Mouse (Mus musculus) MEL (cell line): Measurements from ENCODE around the gene Mgp. TPM values are rescaled to one million over a fixed set of nuclear protein-coding genes. Genes with fewer than 3 reads are reported as not detected.

Source experiments
- DNase-seq: peaks from one replicate; pipeline ENCODE4 v3.0.0; 2011; ENCODE audit warnings: low read depth, low spot score
- H3K27ac ChIP-seq: 2 replicates; pipeline ENCODE4 v1.5.1; 2012; ENCODE audit warnings: low read depth, mild to moderate bottlenecking, control low read depth, low read length, moderate library complexity; ENCODE audit not compliant: control insufficient read depth
- H3K27me3 ChIP-seq, 2 experiments: fragments of 150-350 bp in 1 of 2; sonication (generic) in 1 of 2; 2 replicates each; pipeline ENCODE4 v1.6.1; 2012; ENCODE audit warnings: low read length in 2 of 2, mild to moderate bottlenecking in 2 of 2, improper control_type of control experiment in 1 of 2, moderate library complexity in 1 of 2; ENCODE audit not compliant: insufficient read depth in 2 of 2, control insufficient read depth in 1 of 2
- H3K36me3 ChIP-seq, 2 experiments: 2 replicates each; pipeline ENCODE4 v1.6.1; 2012 to 2014; ENCODE audit warnings: low read length in 2 of 2, improper control_type of control experiment in 1 of 2, inconsistent platforms in 1 of 2, mild to moderate bottlenecking in 1 of 2; ENCODE audit not compliant: insufficient read depth in 2 of 2, control insufficient read depth in 1 of 2
- H3K4me1 ChIP-seq, 2 experiments: fragments of 150-350 bp in 1 of 2; sonication (generic) in 1 of 2; 2 replicates each; pipeline ENCODE4 v1.6.1; 2012; ENCODE audit warnings: low read length in 2 of 2, improper control_type of control experiment in 1 of 2, mild to moderate bottlenecking in 1 of 2; ENCODE audit not compliant: insufficient read depth in 2 of 2, control insufficient read depth in 1 of 2
- H3K4me3 ChIP-seq, 2 experiments: fragments of 150-350 bp in 1 of 2; sonication (generic) in 1 of 2; 2 replicates each; pipeline ENCODE4 v1.5.1; 2012; ENCODE audit warnings: low read depth in 2 of 2, low read length in 2 of 2, mild to moderate bottlenecking in 2 of 2, moderate library complexity in 2 of 2, control low read depth in 1 of 2, improper control_type of control experiment in 1 of 2; ENCODE audit not compliant: control insufficient read depth in 1 of 2, insufficient read depth in 1 of 2
- H3K79me2 ChIP-seq: 2 replicates; pipeline ENCODE4 v1.6.1; 2012; ENCODE audit warnings: mild to moderate bottlenecking, low read length, moderate library complexity; ENCODE audit not compliant: control insufficient read depth, poor library complexity, insufficient read depth
- H3K9ac ChIP-seq: 2 replicates; pipeline ENCODE4 v1.6.1; 2012; ENCODE audit warnings: low read depth, mild to moderate bottlenecking, control low read depth, low read length, moderate library complexity; ENCODE audit not compliant: control insufficient read depth, poor library complexity, severe bottlenecking
- H3K9me3 ChIP-seq: fragments of 150-350 bp; sonication (generic); replicated peaks from 2 replicates; pipeline ENCODE4 v1.6.1; 2012; ENCODE audit warnings: mild to moderate bottlenecking, low read length, improper control_type of control experiment, moderate library complexity; ENCODE audit not compliant: insufficient read depth
- CHD2 ChIP-seq: IDR thresholded peaks from 2 replicates; pipeline ENCODE4 v1.6.1; 2011; ENCODE audit warnings: low read length, improper control_type of control experiment
- CTCF ChIP-seq, 3 experiments: IDR thresholded peaks in 2 of 3; conservative IDR thresholded peaks in 1 of 3; 2 replicates each; pipeline ENCODE4 v1.5.1; 2011 to 2012; ENCODE audit warnings: low read length in 3 of 3, low read depth in 2 of 3, mild to moderate bottlenecking in 2 of 3, improper control_type of control experiment in 1 of 3, inconsistent platforms in 1 of 3, mixed read lengths in 1 of 3, moderate library complexity in 1 of 3; ENCODE audit not compliant: control insufficient read depth in 1 of 3, insufficient read depth in 1 of 3, poor library complexity in 1 of 3, severe bottlenecking in 1 of 3
- E2F4 ChIP-seq: IDR thresholded peaks from 2 replicates; pipeline ENCODE4 v1.6.1; 2011; ENCODE audit warnings: low read depth, low read length, improper control_type of control experiment, borderline replicate concordance
- ELF1 ChIP-seq: IDR thresholded peaks from 2 replicates; pipeline ENCODE4 v1.6.1; 2014; ENCODE audit warnings: low read depth, mild to moderate bottlenecking, inconsistent platforms, low read length, improper control_type of control experiment, moderate library complexity
- ETS1 ChIP-seq: IDR thresholded peaks from 2 replicates; pipeline ENCODE4 v1.6.1; 2012; ENCODE audit warnings: low read depth, mild to moderate bottlenecking, inconsistent platforms, low read length, improper control_type of control experiment, moderate library complexity
- KAT2A ChIP-seq: conservative IDR thresholded peaks from 2 replicates; pipeline ENCODE4 v1.6.1; 2012; ENCODE audit warnings: low read depth, low read length, improper control_type of control experiment, inconsistent platforms
- MAFK ChIP-seq: IDR thresholded peaks from 2 replicates; pipeline ENCODE4 v1.6.1; 2011; ENCODE audit warnings: low read depth, mild to moderate bottlenecking, low read length, improper control_type of control experiment, borderline replicate concordance
- MAZ ChIP-seq: IDR thresholded peaks from 2 replicates; pipeline ENCODE4 v1.6.1; 2012; ENCODE audit warnings: low read depth, mild to moderate bottlenecking, inconsistent platforms, low read length, improper control_type of control experiment
- MYB ChIP-seq: IDR thresholded peaks from 2 replicates; pipeline ENCODE4 v1.6.1; 2011; ENCODE audit warnings: mild to moderate bottlenecking, low read depth, low read length, improper control_type of control experiment
- NELFE ChIP-seq: IDR thresholded peaks from 2 replicates; pipeline ENCODE4 v1.6.1; 2011; ENCODE audit warnings: low read depth, low read length, improper control_type of control experiment
- NRF1 ChIP-seq: IDR thresholded peaks from 2 replicates; pipeline ENCODE4 v1.6.1; 2014; ENCODE audit warnings: low read depth, mild to moderate bottlenecking, inconsistent platforms, low read length, improper control_type of control experiment, moderate library complexity; ENCODE audit not compliant: poor library complexity, insufficient read depth, severe bottlenecking
- POLR2A ChIP-seq, 2 experiments: IDR thresholded peaks; 2 replicates each; pipeline ENCODE4 v1.6.1; 2011 to 2012; ENCODE audit warnings: low read length in 2 of 2, mild to moderate bottlenecking in 2 of 2, control low read depth in 1 of 2, improper control_type of control experiment in 1 of 2, low read depth in 1 of 2, moderate library complexity in 1 of 2; ENCODE audit not compliant: control insufficient read depth in 1 of 2, insufficient read depth in 1 of 2, poor library complexity in 1 of 2
- POLR2AphosphoS2 ChIP-seq: IDR thresholded peaks from 2 replicates; pipeline ENCODE4 v1.6.1; 2011; ENCODE audit warnings: low read length, improper control_type of control experiment
- POLR2AphosphoS5 ChIP-seq: IDR thresholded peaks from 2 replicates; pipeline ENCODE4 v1.6.1; 2012; ENCODE audit warnings: low read depth, borderline replicate concordance, mild to moderate bottlenecking, inconsistent platforms, low read length, moderate library complexity, mixed read lengths
- RAD21 ChIP-seq: IDR thresholded peaks from 2 replicates; pipeline ENCODE4 v1.6.1; 2011; ENCODE audit warnings: mild to moderate bottlenecking, low read depth, low read length, improper control_type of control experiment
- TCF12 ChIP-seq: IDR thresholded peaks from 2 replicates; pipeline ENCODE4 v1.6.1; 2014; ENCODE audit warnings: low read depth, mild to moderate bottlenecking, inconsistent platforms, low read length, improper control_type of control experiment, moderate library complexity
- UBTF ChIP-seq: IDR thresholded peaks from 2 replicates; pipeline ENCODE4 v1.6.1; 2012; ENCODE audit warnings: low read depth, mild to moderate bottlenecking, inconsistent platforms, low read length, improper control_type of control experiment, moderate library complexity, borderline replicate concordance; ENCODE audit not compliant: insufficient read depth
- ZMIZ1 ChIP-seq: IDR thresholded peaks from 2 replicates; pipeline ENCODE4 v1.6.1; 2012; ENCODE audit warnings: low read depth, mild to moderate bottlenecking, inconsistent platforms, low read length, improper control_type of control experiment, moderate library complexity
- ZNF384 ChIP-seq: IDR thresholded peaks from 2 replicates; pipeline ENCODE4 v1.6.1; 2012; ENCODE audit warnings: low read depth, mild to moderate bottlenecking, inconsistent platforms, low read length, improper control_type of control experiment
- polyA plus RNA-seq, 2 experiments: library from polyadenylated mRNA; stranded (reverse) in 1 of 2; unstranded in 1 of 2; fragments of >175 nt in 1 of 2; fragments of >200 nt in 1 of 2; gene quantifications; 2 replicates each; pipeline versions ENCODE4 v1.2.1 to v1.2.4; 2012; ENCODE audit warnings: low replicate concordance in 2 of 2, low read depth in 1 of 2; ENCODE audit not compliant: insufficient read length in 2 of 2, insufficient read depth in 1 of 2, missing spikeins in 1 of 2
- total RNA-seq: library from RNA; depleted of rRNA; stranded (reverse); fragments of 300-350 nt; gene quantifications from 2 replicates; pipeline ENCODE4 v1.2.3, GENCODE M21; 2012

Mgp gene
- total and polyA plus RNA-seq, 3 experiments: not detected

DNA sequence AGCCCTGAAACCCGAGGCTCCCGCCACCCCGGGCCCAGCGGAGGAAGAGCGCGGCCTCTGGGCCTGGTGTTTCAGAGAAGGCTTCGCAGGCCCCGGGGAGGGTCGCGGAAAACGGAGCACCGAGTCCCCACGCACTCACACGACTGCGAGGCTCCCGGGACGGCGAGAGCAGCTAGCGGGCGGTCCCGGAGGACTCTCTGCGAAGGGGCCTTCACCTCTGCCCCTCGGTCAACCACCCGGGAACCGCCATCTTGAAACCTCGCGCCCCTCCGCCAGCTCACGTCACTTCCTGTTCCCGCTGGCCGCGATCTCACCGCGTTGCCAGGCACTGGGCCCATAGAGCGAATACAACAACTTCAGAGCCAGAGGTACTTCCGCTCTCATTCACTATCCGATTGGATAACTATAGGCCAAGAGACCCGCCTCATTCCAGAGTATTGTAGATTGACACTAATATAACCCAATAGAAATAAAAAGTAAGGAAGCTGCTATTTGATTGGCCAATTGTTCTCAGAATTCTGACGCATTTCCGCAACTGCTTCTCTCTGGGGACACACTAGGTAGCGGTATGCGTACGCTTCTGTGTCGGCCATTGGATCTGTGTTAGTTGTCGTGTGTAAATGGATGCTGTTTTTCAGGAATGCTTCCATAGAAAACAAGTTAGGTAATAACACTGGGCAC, 47.6 kb downstream of the Mgp start, which contains the start of gene Wbp11 (continued):
- TF ChIP-seq NRF1: peak; percentile 39; the same call in 1 of the 2 replicates
- peak; percentile 27; the same call in 1 of the 2 replicates for TF ChIP-seq TCF12
- TF ChIP-seq CHD2: peak; percentile 90
- TF ChIP-seq MAZ: no peak
- TF ChIP-seq KAT2A: peak; percentile 81
- peak; percentile 95 for TF ChIP-seq NELFE
- TF ChIP-seq CTCF (IDR thresholded peaks at IDR 0.05 in 2 of 3, conservative IDR thresholded peaks at IDR 0.05 in 1 of 3; ENCODE audit: control insufficient read depth in 1 of 3, insufficient read depth in 1 of 3, low read depth in 2 of 3, low read length in 3 of 3, poor library complexity in 1 of 3, severe bottlenecking in 1 of 3): no peak
- peak; percentile 86 for TF ChIP-seq ELF1
- peak; percentile 99 for TF ChIP-seq POLR2AphosphoS2
- TF ChIP-seq MYB: no peak
- no peak for TF ChIP-seq ZNF384
- TF ChIP-seq POLR2A (IDR thresholded peaks at IDR 0.05; ENCODE audit: control insufficient read depth in 1 of 2, insufficient read depth in 1 of 2, low read depth in 1 of 2, low read length in 2 of 2, poor library complexity in 1 of 2): peak; percentile 73 to 97
- peak; percentile 37; the same call in 1 of the 2 replicates for TF ChIP-seq POLR2AphosphoS5
- no peak for TF ChIP-seq RAD21
- peak; percentile 96 for TF ChIP-seq ZMIZ1
- TF ChIP-seq E2F4: peak; percentile 28; the same call in 1 of the 2 replicates
- TF ChIP-seq UBTF: no peak
- no peak for TF ChIP-seq MAFK

DNA sequence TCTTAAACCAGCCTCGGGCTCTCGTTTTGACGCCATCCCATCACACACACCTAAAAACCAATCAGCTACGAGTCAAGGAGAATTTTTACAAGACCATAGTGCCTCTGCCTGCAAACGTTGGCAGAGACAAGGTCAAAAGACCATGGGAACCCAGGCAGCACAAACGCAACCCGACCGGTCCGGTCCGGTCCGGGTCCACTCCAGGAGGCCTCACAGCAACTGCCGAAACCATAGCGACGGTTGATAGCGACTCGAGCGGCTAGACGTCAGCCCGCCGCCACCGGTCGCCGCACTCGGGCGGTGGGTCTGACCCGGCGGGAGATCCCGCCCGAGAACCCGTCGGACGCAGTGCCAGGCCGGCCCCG, 48.1 kb downstream of the Mgp start, which contains the start of gene BC049715:
Gene BC049715, plus strand, starts transcription at position 111 of the 365 bp plus-strand sequence.
- TF ChIP-seq ZMIZ1: no peak
- TF ChIP-seq, all 39 proteins: peak for 0
- Histone ChIP-seq H3K79me2 (peaks cover 24% of the 10 kb centered on the region), H3K27me3 (no peaks in the 10 kb centered on the region), H3K9me3 (no peaks in the 10 kb centered on the region), H3K36me3 (peaks cover 11% of the 10 kb centered on the region in 2 experiments), H3K4me3 (peak within 1 kb of the TSS; percentile 79 to 95), H3K4me1 (peaks cover 3% of the 10 kb centered on the region in 2 experiments; a peak in 3 of 4 replicates), H3K27ac (peak within 1 kb of the TSS; percentile 99), H3K9ac (peak within 1 kb of the TSS; percentile 99)
- DNase-seq: no peak

DNA sequence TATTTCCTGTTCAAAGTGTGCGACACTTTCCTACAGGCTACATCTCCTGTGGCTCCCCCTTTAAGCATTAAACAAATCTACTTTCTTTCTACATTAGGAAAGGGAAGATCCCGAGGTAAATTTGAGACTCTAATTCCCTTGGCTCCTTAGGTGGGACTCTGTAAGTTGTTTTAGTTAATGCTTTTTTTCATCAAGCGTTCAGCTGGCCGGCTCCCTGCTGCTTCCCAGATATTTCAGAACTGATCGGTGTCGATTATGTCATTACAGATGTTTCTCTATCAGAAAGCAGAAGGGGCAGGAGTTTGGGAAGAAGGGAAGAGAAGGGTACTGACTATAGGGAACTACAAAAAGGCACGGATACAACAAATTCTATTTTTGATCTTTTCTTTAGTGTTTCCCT, 48.5 kb downstream of the Mgp start:
- TF ChIP-seq TCF12 (no peak), ETS1 (0 out of 2 replicates have a peak, but pooled peaks have one; percentile 34)
- peak overlapping the region; percentile 70 to 95 for H3K4me3 ChIP-seq
- peaks cover 24% of the 10 kb centered on the region for H3K79me2 ChIP-seq
- no peaks in the 10 kb centered on the region for H3K9me3 ChIP-seq
- no peaks in the 10 kb centered on the region for H3K27me3 ChIP-seq
- peak; percentile 54 for DNase-seq
- H3K4me1 ChIP-seq: peaks cover 3% of the 10 kb centered on the region in 2 experiments; a peak in 3 of 4 replicates
- peaks cover 11% of the 10 kb centered on the region in 2 experiments for H3K36me3 ChIP-seq
- H3K9ac ChIP-seq: peak overlapping the region; percentile 99
- peak overlapping the region; percentile 86 for H3K27ac ChIP-seq
